21 mouse cellular contexts compared by ENCODE assay signal in genomic region chr2:10021296-10021695, GRCm38 (mm10). TPM values are rescaled to one million over a fixed set of nuclear protein-coding genes. Genes with fewer than 3 reads are reported as not detected.
DNase-seq lines count a peak whose midpoint lies in the region; ATAC-seq lines count a peak whose summit lies in the region.
"Had no signal": no experiment of that assay in that cellular context is flagged by ENCODE, and none has a peak within 500 bp of the region (broad histone marks: within the 10 kb centered on the region; RNA-seq: fewer than 3 reads in every experiment).

No protein-coding gene starts in this region.

- 90% methylated on average over 11 of the region's 11 CpGs for WGBS in midbrain, embryonic 15.5 days
- WGBS in forebrain, embryonic 14.5 days: 91% methylated on average over 11 of the region's 11 CpGs

- DNase-seq in gastrocnemius, adult 18-20 months (ENCODE audit: low spot score): peak; percentile 49
- DNase-seq in gastrocnemius, postnatal 4 days (ENCODE audit: low spot score in 2 of 2): no peak
- DNase-seq in brain, adult 2 months (ENCODE audit: low read depth, low spot score): peak; percentile 40
- DNase-seq in cerebellum, adult 18-20 months: peak; percentile 67 to 69
- DNase-seq in cerebellum, postnatal 25 days: peak; percentile 58 to 76
- no peak for DNase-seq in urinary bladder, postnatal 14 days (ENCODE audit: low spot score)
- DNase-seq in forebrain, embryonic 14.5 days (ENCODE audit: low spot score): no peak
- DNase-seq: B cell, adult 2 months; heart, postnatal 10 days; kidney, adult 9 months; liver, embryonic 13.5 days; lung, embryonic 14.5 days; lung, postnatal 36 days; right cerebral cortex, postnatal 25 days had no signal

- no peaks in the 10 kb centered on the region for H3K4me1 ChIP-seq in midbrain, embryonic 15.5 days
- no peaks in the 10 kb centered on the region for H3K4me1 ChIP-seq in forebrain, embryonic 14.5 days (ENCODE audit: control insufficient read depth, insufficient read depth, low read length)
- H3K4me1 ChIP-seq: embryonic facial prominence, embryonic 12.5 days; forebrain, embryonic 13.5 days; hindbrain, embryonic 12.5 days; limb, embryonic 12.5 days; liver, embryonic 13.5 days had no signal

- H3K27me3 ChIP-seq in midbrain, embryonic 15.5 days (replicated peaks): no peaks in the 10 kb centered on the region
- H3K27me3 ChIP-seq in forebrain, embryonic 14.5 days (replicated peaks; ENCODE audit: control insufficient read depth, insufficient read depth, low read length): no peaks in the 10 kb centered on the region
- H3K27me3 ChIP-seq: embryonic facial prominence, embryonic 12.5 days; forebrain, embryonic 13.5 days; hindbrain, embryonic 12.5 days; limb, embryonic 12.5 days; liver, embryonic 13.5 days had no signal

- no peaks in the 10 kb centered on the region for H3K36me3 ChIP-seq in midbrain, embryonic 15.5 days (replicated peaks)
- H3K36me3 ChIP-seq in forebrain, embryonic 14.5 days (ENCODE audit: control insufficient read depth, insufficient read depth, low read length): no peaks in the 10 kb centered on the region
- H3K36me3 ChIP-seq: embryonic facial prominence, embryonic 12.5 days; hindbrain, embryonic 12.5 days; limb, embryonic 12.5 days; liver, embryonic 13.5 days had no signal

- no peak overlapping the region for H3K4me3 ChIP-seq in midbrain, embryonic 15.5 days
- H3K4me3 ChIP-seq in forebrain, embryonic 14.5 days (ENCODE audit: low read depth, low read length): no peak overlapping the region
- H3K4me3 ChIP-seq: embryonic facial prominence, embryonic 12.5 days; erythroblast, embryonic 14.5 days; forebrain, embryonic 13.5 days; hindbrain, embryonic 12.5 days; limb, embryonic 12.5 days; liver, embryonic 13.5 days had no signal

- H3K4me2 ChIP-seq in midbrain, embryonic 15.5 days: no peak overlapping the region
- H3K4me2 ChIP-seq in forebrain, embryonic 14.5 days (ENCODE audit: low read length): no peak overlapping the region
- H3K4me2 ChIP-seq: embryonic facial prominence, embryonic 12.5 days; forebrain, embryonic 13.5 days; heart, embryonic 11.5 days; hindbrain, embryonic 12.5 days; limb, embryonic 12.5 days; liver, embryonic 13.5 days; lung, embryonic 14.5 days had no signal

- no peak overlapping the region for H3K9ac ChIP-seq in midbrain, embryonic 15.5 days
- no peak overlapping the region for H3K9ac ChIP-seq in forebrain, embryonic 14.5 days (ENCODE audit: low read length)
- H3K9ac ChIP-seq: embryonic facial prominence, embryonic 12.5 days; forebrain, embryonic 13.5 days; hindbrain, embryonic 12.5 days; limb, embryonic 12.5 days; liver, embryonic 13.5 days; lung, embryonic 14.5 days had no signal

- ATAC-seq in midbrain, embryonic 15.5 days (replicated peaks): no peak
- no peak for ATAC-seq in forebrain, embryonic 14.5 days
- ATAC-seq: forebrain, embryonic 13.5 days had no signal

- H3K27ac ChIP-seq in midbrain, embryonic 15.5 days: no peak overlapping the region
- no peak overlapping the region for H3K27ac ChIP-seq in forebrain, embryonic 14.5 days (ENCODE audit: low read depth, low read length)
- H3K27ac ChIP-seq: embryonic facial prominence, embryonic 12.5 days; forebrain, embryonic 13.5 days; hindbrain, embryonic 12.5 days; limb, embryonic 12.5 days; liver, embryonic 13.5 days had no signal

- no peaks in the 10 kb centered on the region for H3K9me3 ChIP-seq in midbrain, embryonic 15.5 days
- no peaks in the 10 kb centered on the region for H3K9me3 ChIP-seq in forebrain, embryonic 14.5 days (replicated peaks; ENCODE audit: control insufficient read depth, low read length)
- H3K9me3 ChIP-seq: embryonic facial prominence, embryonic 12.5 days; forebrain, embryonic 13.5 days; hindbrain, embryonic 12.5 days; limb, embryonic 12.5 days; liver, embryonic 13.5 days had no signal

RNA-seq across cellular contexts. Expression of gene Taf3, which starts 27.1 kb away (rescaled TPM):
- 10 to 100 TPM in 1 of 2 experiments, 1 to 10 TPM in 1; 9.4 to 10.8 TPM for total RNA-seq in gastrocnemius, adult 18-20 months (2021)
- 10 to 100 TPM in 1 of 2 experiments, 1 to 10 TPM in 1; 8.4 to 10.4 TPM for total RNA-seq in gastrocnemius, postnatal 4 days (2021)
- 14.2 and 14.8 TPM in 2 replicates for polyA plus RNA-seq in midbrain, embryonic 15.5 days (2015; fragmentation: Nextera tagmentation; extraction: Ambion mirVana)
- polyA plus RNA-seq in forebrain, embryonic 14.5 days (2014; fragmentation: Nextera tagmentation; extraction: Ambion mirVana): 10.9 and 13.2 TPM in 2 replicates

RNA-seq across cellular contexts. Expression of gene Atp5c1, which starts 59.0 kb away (rescaled TPM):
- total RNA-seq in gastrocnemius, adult 18-20 months (2021): 100 to 1,000 TPM; 791 to 847 TPM
- 100 to 1,000 TPM; 529 to 571 TPM for total RNA-seq in gastrocnemius, postnatal 4 days (2021)
- 513 and 528 TPM in 2 replicates for polyA plus RNA-seq in midbrain, embryonic 15.5 days (2015; fragmentation: Nextera tagmentation; extraction: Ambion mirVana)
- 639 and 699 TPM in 2 replicates for polyA plus RNA-seq in forebrain, embryonic 14.5 days (2014; fragmentation: Nextera tagmentation; extraction: Ambion mirVana)

RNA-seq across cellular contexts. Expression of gene Kin, which starts 59.1 kb away (rescaled TPM):
- 1 to 10 TPM; 5.9 to 7.2 TPM for total RNA-seq in gastrocnemius, adult 18-20 months (2021)
- 10 to 100 TPM; 10.1 to 11.0 TPM for total RNA-seq in gastrocnemius, postnatal 4 days (2021)
- 32.1 and 32.7 TPM in 2 replicates for polyA plus RNA-seq in midbrain, embryonic 15.5 days (2015; fragmentation: Nextera tagmentation; extraction: Ambion mirVana)
- 36.7 and 39.5 TPM in 2 replicates for polyA plus RNA-seq in forebrain, embryonic 14.5 days (2014; fragmentation: Nextera tagmentation; extraction: Ambion mirVana)

Comparison
In these comparisons a context has a peak if more than half of its experiments do, and no peak if none do; other contexts are left out.
1. DNase-seq: peak in gastrocnemius, adult 18-20 months (single experiment), brain, adult 2 months (single experiment), cerebellum, adult 18-20 months (2 of 2) and cerebellum, postnatal 25 days (2 of 2); none in gastrocnemius, postnatal 4 days (0 of 2), urinary bladder, postnatal 14 days (single experiment) and forebrain, embryonic 14.5 days (single experiment).